Mouse (Mus musculus) embryonic fibroblast, embryonic 13.5 days (primary cell): ENCODE data around the gene Id2.

ENCODE experiments used
- CTCF ChIP-seq: IDR thresholded peaks from 2 replicates; pipeline ENCODE4 v1.5.1; 2011; ENCODE audit warnings: mild to moderate bottlenecking, control low read depth, low read length, moderate library complexity, borderline replicate concordance; ENCODE audit not compliant: insufficient read depth
- POLR2A ChIP-seq: IDR thresholded peaks from 2 replicates; pipeline ENCODE4 v1.6.1; 2011; ENCODE audit warnings: low read depth, mild to moderate bottlenecking, control low read depth, low read length, moderate library complexity

- no peak for TF ChIP-seq CTCF
- TF ChIP-seq POLR2A, result no peak
Measured at GRCm38 (mm10) chr12:25110682-25111078, 13.7 kb upstream of the Id2 start.
